In the genomic region with DNA sequence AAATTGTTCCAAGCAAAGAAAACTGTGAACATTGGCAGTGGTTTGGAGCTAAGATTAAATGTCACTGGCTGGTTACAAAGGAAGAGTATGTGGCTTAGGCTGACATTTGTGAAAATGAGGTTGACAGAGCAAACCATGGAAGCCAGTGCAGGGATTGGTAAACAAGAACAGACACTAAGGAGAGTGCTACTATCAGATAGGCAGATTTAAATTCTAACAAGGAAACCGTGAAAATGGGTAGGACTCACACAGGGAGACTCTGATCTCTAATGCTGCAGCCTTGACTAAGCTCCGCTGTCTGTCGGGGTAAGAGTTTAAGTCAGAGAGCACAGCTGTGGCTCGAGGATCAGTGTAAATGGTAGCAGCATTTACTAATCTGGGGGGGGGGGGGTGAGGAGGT, we compare ENCODE assay signal across 17 mouse cellular contexts. TPM values are rescaled to one million over a fixed set of nuclear protein-coding genes. Genes with fewer than 3 reads are reported as not detected.
DNase-seq lines count a peak whose midpoint lies in the region; ATAC-seq and TF ChIP-seq lines count a peak whose summit lies in the region.
"Had no signal": no experiment of that assay in that cellular context is flagged by ENCODE, and none has a peak within 500 bp of the region (broad histone marks: within the 10 kb centered on the region; RNA-seq: fewer than 3 reads in every experiment).

No protein-coding gene starts in this region.

- no peaks in the 10 kb centered on the region for H3K9me3 ChIP-seq in forebrain, embryonic 15.5 days
- no peaks in the 10 kb centered on the region for H3K9me3 ChIP-seq in forebrain, postnatal 0 days (ENCODE audit: low read length)
- peaks cover 9% of the 10 kb centered on the region for H3K9me3 ChIP-seq in hindbrain, embryonic 10.5 days
- no peaks in the 10 kb centered on the region for H3K9me3 ChIP-seq in hindbrain, embryonic 16.5 days (ENCODE audit: control insufficient read depth, low read length)
- no peaks in the 10 kb centered on the region for H3K9me3 ChIP-seq in hindbrain, embryonic 15.5 days
- H3K9me3 ChIP-seq in midbrain, embryonic 15.5 days = no peaks in the 10 kb centered on the region
- H3K9me3 ChIP-seq: liver, embryonic 13.5 days had no signal

- H3K27me3 ChIP-seq in forebrain, embryonic 15.5 days = no peaks in the 10 kb centered on the region
- no peaks in the 10 kb centered on the region for H3K27me3 ChIP-seq in forebrain, postnatal 0 days (ENCODE audit: insufficient read depth, low read length)
- H3K27me3 ChIP-seq in hindbrain, embryonic 10.5 days (ENCODE audit: insufficient read depth, poor library complexity, severe bottlenecking) = no peaks in the 10 kb centered on the region
- no peaks in the 10 kb centered on the region for H3K27me3 ChIP-seq in hindbrain, embryonic 16.5 days (replicated peaks; ENCODE audit: control insufficient read depth, insufficient read depth, low read length)
- H3K27me3 ChIP-seq in hindbrain, embryonic 15.5 days = no peaks in the 10 kb centered on the region
- no peaks in the 10 kb centered on the region for H3K27me3 ChIP-seq in midbrain, embryonic 15.5 days (replicated peaks)

- no peak for ATAC-seq in forebrain, embryonic 15.5 days (replicated peaks)
- ATAC-seq in forebrain, postnatal 0 days = no peak
- no peak for ATAC-seq in hindbrain, embryonic 16.5 days
- no peak for ATAC-seq in hindbrain, embryonic 15.5 days (ENCODE audit: low FRiP score, low read depth)
- ATAC-seq in midbrain, embryonic 15.5 days (replicated peaks) = no peak

- no peak for TF ChIP-seq CTCF in forebrain, postnatal 0 days (IDR thresholded peaks at IDR 0.05; ENCODE audit: low read depth)

- WGBS in forebrain, embryonic 15.5 days = 56% methylated on average over 4 of the region's 4 CpGs
- WGBS in forebrain, postnatal 0 days = 74% methylated on average over 4 of the region's 4 CpGs
- 56% methylated on average over 4 of the region's 4 CpGs for WGBS in hindbrain, embryonic 10.5 days
- WGBS in hindbrain, embryonic 16.5 days = 63% methylated on average over 4 of the region's 4 CpGs
- WGBS in hindbrain, embryonic 15.5 days = 67% methylated on average over 4 of the region's 4 CpGs
- WGBS in midbrain, embryonic 15.5 days = 37% methylated on average over 4 of the region's 4 CpGs

- H3K4me3 ChIP-seq in forebrain, embryonic 15.5 days = no peak overlapping the region
- no peak overlapping the region for H3K4me3 ChIP-seq in forebrain, postnatal 0 days (ENCODE audit: low read depth, low read length)
- no peak overlapping the region; the same call in 1 of the 2 replicates for H3K4me3 ChIP-seq in hindbrain, embryonic 10.5 days
- no peak overlapping the region for H3K4me3 ChIP-seq in hindbrain, embryonic 16.5 days (ENCODE audit: low read length)
- no peak overlapping the region for H3K4me3 ChIP-seq in hindbrain, embryonic 15.5 days
- H3K4me3 ChIP-seq in midbrain, embryonic 15.5 days = no peak overlapping the region
- H3K4me3 ChIP-seq: erythroblast, embryonic 14.5 days; liver, embryonic 13.5 days had no signal

- H3K36me3 ChIP-seq in forebrain, embryonic 15.5 days = no peaks in the 10 kb centered on the region
- no peaks in the 10 kb centered on the region; the same call in 1 of the 2 replicates for H3K36me3 ChIP-seq in forebrain, postnatal 0 days (ENCODE audit: insufficient read depth)
- peaks cover 16% of the 10 kb centered on the region for H3K36me3 ChIP-seq in hindbrain, embryonic 10.5 days
- no peaks in the 10 kb centered on the region for H3K36me3 ChIP-seq in hindbrain, embryonic 16.5 days (ENCODE audit: control insufficient read depth, insufficient read depth, low read length)
- no peaks in the 10 kb centered on the region for H3K36me3 ChIP-seq in hindbrain, embryonic 15.5 days
- no peaks in the 10 kb centered on the region for H3K36me3 ChIP-seq in midbrain, embryonic 15.5 days (replicated peaks)
- H3K36me3 ChIP-seq: liver, embryonic 13.5 days had no signal

- no peak overlapping the region for H3K9ac ChIP-seq in forebrain, embryonic 15.5 days (replicated peaks)
- no peak overlapping the region for H3K9ac ChIP-seq in forebrain, postnatal 0 days
- no peak overlapping the region for H3K9ac ChIP-seq in hindbrain, embryonic 16.5 days (ENCODE audit: low read depth, low read length)
- H3K9ac ChIP-seq in hindbrain, embryonic 15.5 days = no peak overlapping the region
- no peak overlapping the region for H3K9ac ChIP-seq in midbrain, embryonic 15.5 days
- H3K9ac ChIP-seq: liver, embryonic 13.5 days had no signal

- H3K4me1 ChIP-seq in forebrain, embryonic 15.5 days = peaks cover 15% of the 10 kb centered on the region; the same call in 1 of the 2 replicates
- H3K4me1 ChIP-seq in forebrain, postnatal 0 days (ENCODE audit: insufficient read depth) = no peaks in the 10 kb centered on the region
- peaks cover 32% of the 10 kb centered on the region for H3K4me1 ChIP-seq in hindbrain, embryonic 10.5 days (replicated peaks)
- peaks cover 4% of the 10 kb centered on the region for H3K4me1 ChIP-seq in hindbrain, embryonic 16.5 days (ENCODE audit: control insufficient read depth, insufficient read depth, low read depth, low read length)
- H3K4me1 ChIP-seq in hindbrain, embryonic 15.5 days (replicated peaks) = peaks cover 14% of the 10 kb centered on the region; the same call in 1 of the 2 replicates
- peaks cover 21% of the 10 kb centered on the region for H3K4me1 ChIP-seq in midbrain, embryonic 15.5 days
- H3K4me1 ChIP-seq: liver, embryonic 13.5 days had no signal

- H3K27ac ChIP-seq in forebrain, embryonic 15.5 days (replicated peaks) = no peak overlapping the region
- H3K27ac ChIP-seq in forebrain, postnatal 0 days (ENCODE audit: low read depth, low read length) = no peak overlapping the region
- peak overlapping the region; percentile 89 for H3K27ac ChIP-seq in hindbrain, embryonic 10.5 days
- H3K27ac ChIP-seq in hindbrain, embryonic 16.5 days (ENCODE audit: low read depth, low read length) = no peak overlapping the region
- H3K27ac ChIP-seq in hindbrain, embryonic 15.5 days (replicated peaks) = no peak overlapping the region
- no peak overlapping the region for H3K27ac ChIP-seq in midbrain, embryonic 15.5 days
- H3K27ac ChIP-seq: liver, embryonic 13.5 days; stomach, postnatal 0 days had no signal

- H3K4me2 ChIP-seq in forebrain, embryonic 15.5 days (replicated peaks) = peak overlapping the region; percentile 92; the same call in 1 of the 2 replicates
- H3K4me2 ChIP-seq in forebrain, postnatal 0 days (ENCODE audit: low read depth) = no peak overlapping the region
- no peak overlapping the region; the same call in 1 of the 2 replicates for H3K4me2 ChIP-seq in hindbrain, embryonic 16.5 days (ENCODE audit: low read length)
- H3K4me2 ChIP-seq in hindbrain, embryonic 15.5 days = peak overlapping the region; percentile 93; the same call in 1 of the 2 replicates
- H3K4me2 ChIP-seq in midbrain, embryonic 15.5 days = peak overlapping the region; percentile 77; the same call in 1 of the 2 replicates

- no peak for DNase-seq in forebrain, postnatal 0 days
- no peak for DNase-seq in hindbrain, embryonic 10.5 days (ENCODE audit: low spot score)
- DNase-seq in kidney, postnatal 4 days = no peak
- no peak for DNase-seq in ovary, adult 18-20 months (ENCODE audit: low spot score)
- DNase-seq: adrenal gland, postnatal 10 days; gastrocnemius, postnatal 10 days; kidney, postnatal 10 days; liver, embryonic 13.5 days; lung, postnatal 14 days; spleen, adult 18-20 months; thymus, postnatal 36 days had no signal

RNA-seq across cellular contexts. Expression of gene Msrb3, which starts 15.2 kb away (rescaled TPM):
- 1.5 and 1.7 TPM in 2 replicates for polyA plus RNA-seq in forebrain, embryonic 15.5 days (2015; fragmentation: Nextera tagmentation; extraction: Ambion mirVana)
- 3.2 and 6.1 TPM in 2 replicates for total RNA-seq in forebrain, postnatal 0 days (2014; rRNA removed)
- polyA plus RNA-seq in forebrain, postnatal 0 days (2015; fragmentation: Nextera tagmentation; extraction: Ambion mirVana) = 0.67 and 1.5 TPM in 2 replicates
- 3.1 and 4.5 TPM in 2 replicates for polyA plus RNA-seq in hindbrain, embryonic 10.5 days (2016; fragmentation: Nextera tagmentation; extraction: Ambion mirVana)
- 1.2 and 1.8 TPM in 2 replicates for polyA plus RNA-seq in hindbrain, embryonic 16.5 days (2015; fragmentation: Nextera tagmentation; extraction: Ambion mirVana)
- polyA plus RNA-seq in hindbrain, embryonic 15.5 days (2015; fragmentation: Nextera tagmentation; extraction: Ambion mirVana) = 1.5 and 2.0 TPM in 2 replicates
- polyA plus RNA-seq in midbrain, embryonic 15.5 days (2015; fragmentation: Nextera tagmentation; extraction: Ambion mirVana) = 0.84 and 1.4 TPM in 2 replicates
- polyA plus RNA-seq: erythroblast, embryonic 14.5 days had no signal

Comparison
In these comparisons a context has a peak if more than half of its experiments do, and no peak if none do; other contexts are left out.
1. H3K4me2 ChIP-seq: peak in forebrain, embryonic 15.5 days (single experiment), hindbrain, embryonic 15.5 days (single experiment) and midbrain, embryonic 15.5 days (single experiment); none in forebrain, postnatal 0 days (single experiment) and hindbrain, embryonic 16.5 days (single experiment).